Mouse (Mus musculus) adrenal gland, postnatal 10 days (tissue): Measurements from ENCODE around the gene Plce1. TPM values are rescaled to one million over a fixed set of nuclear protein-coding genes. Genes with fewer than 3 reads are reported as not detected.

Source experiments
- DNase-seq: peaks from one replicate; pipeline ENCODE4 v3.0.0; 2021; ENCODE audit warnings: mixed read lengths
- total RNA-seq, 2 experiments: library from RNA; stranded (reverse); gene quantifications; 2 replicates each; pipeline ENCODE4 v1.2.3; 2021

Gene Plce1
- total RNA-seq, 2 experiments from 2014 or later, result 8.8 to 11.0 TPM

GRCm38 (mm10) chr19:38820186-38820804, 339.4 kb downstream of the Plce1 start:
- no peak for DNase-seq

DNA sequence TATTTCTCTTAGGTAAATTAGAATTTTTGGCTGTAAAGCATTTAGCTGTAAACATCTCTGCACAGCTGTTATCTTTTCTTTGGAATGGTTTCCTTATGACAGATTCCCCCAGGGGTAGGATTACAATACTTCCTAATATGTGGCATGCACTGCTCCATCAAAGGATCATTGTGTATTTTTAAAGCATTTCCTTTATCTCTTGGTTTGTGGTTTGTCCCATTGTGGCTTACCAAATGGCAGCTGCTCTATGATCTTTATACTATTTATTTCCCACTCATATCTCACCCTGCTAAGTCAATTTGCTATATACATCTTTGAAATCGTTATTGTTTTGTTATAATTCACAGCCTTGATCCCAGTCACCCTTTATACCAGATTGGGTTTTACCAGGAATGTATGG, 352.3 kb downstream of the Plce1 start:
- DNase-seq, result no peak

Other genes starting within 250 kb of the Plce1 start
- gene Lgi1, start 216.6 kb upstream of the Plce1 start, total RNA-seq, result 1 to 10 TPM; 3.2 to 5.8 TPM
- gene Slc35g1, start 85.1 kb upstream of the Plce1 start, total RNA-seq, result 10 to 100 TPM; 15.1 to 18.4 TPM